Mouse (Mus musculus) hematopoietic stem cell, adult 5-6 weeks (primary cell): ENCODE measurements around the gene Lgr4. TPM values are rescaled to one million over a fixed set of nuclear protein-coding genes. Genes with fewer than 3 reads are reported as not detected.

Source experiments
- ATAC-seq, 2 experiments: fragments of 125-278 bp in 1 of 2; replicated peaks in 1 of 2; 2 replicates each; pipeline ENCODE4 v1.8.0; 2016 to 2017; ENCODE audit warnings: inconsistent platforms in 2 of 2, mild to moderate bottlenecking in 2 of 2, moderate number of reproducible peaks in 2 of 2, low read depth in 1 of 2, moderate TSS enrichment in 1 of 2; ENCODE audit not compliant: low FRiP score in 2 of 2, poor library complexity in 2 of 2, severe bottlenecking in 2 of 2, insufficient read depth in 1 of 2, low TSS enrichment in 1 of 2
- total RNA-seq: library from RNA; stranded (forward); fragments of 172-1452, 232-1000 nt; gene quantifications from 2 replicates; pipeline ENCODE4 v1.2.3, GENCODE M21; 2017

The Lgr4 gene
- total RNA-seq, 1 experiment from 2014 or later, result 0.74 TPM

DNA sequence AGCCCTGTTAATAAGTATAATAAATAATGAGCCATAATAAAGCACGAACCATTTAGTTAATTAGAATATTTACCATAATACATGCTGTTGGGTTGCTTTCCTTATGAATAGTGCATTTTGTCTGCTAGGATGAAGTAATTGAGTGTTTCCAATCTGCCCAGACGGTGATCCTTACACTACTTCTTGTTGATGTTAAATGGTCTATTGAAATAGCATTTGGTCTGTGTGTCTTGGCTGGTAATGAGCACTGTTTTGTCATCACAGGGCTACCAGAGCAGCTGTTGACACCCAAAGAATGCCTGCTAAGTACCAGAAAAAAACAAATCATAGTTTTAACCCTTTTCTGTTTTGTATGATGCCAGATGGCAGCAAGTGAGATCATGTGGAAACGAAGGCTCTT lies 42.8 kb downstream of the Lgr4 start:
- no peak for ATAC-seq

DNA sequence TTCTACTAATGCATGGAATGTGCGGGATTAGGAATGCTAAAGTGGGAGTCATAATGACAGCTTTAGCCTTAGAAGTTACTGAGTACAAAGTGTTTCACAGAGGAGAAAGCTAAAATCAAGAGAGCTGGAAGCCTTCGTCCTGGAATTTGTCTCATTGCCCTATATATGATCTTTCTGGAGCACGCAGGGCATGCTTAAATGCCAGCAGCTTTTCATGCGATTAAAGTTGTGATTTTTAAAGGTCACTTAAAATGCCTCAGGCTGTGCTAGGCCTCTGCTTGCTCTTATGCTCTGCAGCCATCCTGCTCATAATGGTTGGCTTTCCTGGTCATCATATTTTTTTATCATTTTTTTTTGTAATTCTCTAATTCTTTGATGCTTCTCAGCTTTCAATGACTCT lies 43.7 kb downstream of the Lgr4 start:
- ATAC-seq, result no peak

- ATAC-seq, result no peak
Measured at GRCm38 (mm10) chr2:109963591-109964258, 46.3 kb downstream of the Lgr4 start.

GRCm38 (mm10) chr2:109965753-109966420 lies 48.4 kb downstream of the Lgr4 start:
- no peak for ATAC-seq

GRCm38 (mm10) chr2:109966863-109967262 lies 49.4 kb downstream of the Lgr4 start:
- ATAC-seq, result no peak

GRCm38 (mm10) chr2:109969381-109969780 lies 51.9 kb downstream of the Lgr4 start:
- ATAC-seq, result no peak

- no peak for ATAC-seq
Measured at GRCm38 (mm10) chr2:109969926-109970532, 52.6 kb downstream of the Lgr4 start.

GRCm38 (mm10) chr2:109970744-109971410 lies 53.4 kb downstream of the Lgr4 start:
- ATAC-seq, result no peak

- no peak for ATAC-seq
Measured at GRCm38 (mm10) chr2:109972310-109972709, 54.9 kb downstream of the Lgr4 start.

- ATAC-seq, result no peak
Measured at GRCm38 (mm10) chr2:109972922-109973321, 55.5 kb downstream of the Lgr4 start.

- ATAC-seq, result no peak
Measured at GRCm38 (mm10) chr2:109974807-109975206, 57.4 kb downstream of the Lgr4 start.

DNA sequence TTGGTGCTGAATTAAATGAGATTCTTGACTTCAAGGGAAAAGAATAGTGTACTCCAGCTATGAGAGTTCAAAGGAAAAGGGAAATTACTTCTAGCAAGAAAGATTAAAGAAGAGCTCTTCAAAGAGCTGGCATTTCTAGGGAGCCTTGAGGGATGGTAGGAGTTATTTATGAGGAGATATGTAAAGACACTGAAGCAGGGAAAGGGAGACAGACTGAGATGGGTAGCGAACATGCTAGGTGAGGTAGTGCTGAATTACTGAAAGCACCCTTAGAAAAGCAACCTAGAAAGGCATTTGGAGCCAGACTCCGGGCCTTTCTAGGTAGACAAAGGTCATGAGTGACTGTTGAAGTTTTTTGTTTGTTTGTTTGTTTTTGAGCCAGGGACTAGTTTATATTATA lies 58.7 kb downstream of the Lgr4 start:
- no peak for ATAC-seq

- no peak for ATAC-seq
Measured at GRCm38 (mm10) chr2:109977322-109977721, 59.9 kb downstream of the Lgr4 start.

DNA sequence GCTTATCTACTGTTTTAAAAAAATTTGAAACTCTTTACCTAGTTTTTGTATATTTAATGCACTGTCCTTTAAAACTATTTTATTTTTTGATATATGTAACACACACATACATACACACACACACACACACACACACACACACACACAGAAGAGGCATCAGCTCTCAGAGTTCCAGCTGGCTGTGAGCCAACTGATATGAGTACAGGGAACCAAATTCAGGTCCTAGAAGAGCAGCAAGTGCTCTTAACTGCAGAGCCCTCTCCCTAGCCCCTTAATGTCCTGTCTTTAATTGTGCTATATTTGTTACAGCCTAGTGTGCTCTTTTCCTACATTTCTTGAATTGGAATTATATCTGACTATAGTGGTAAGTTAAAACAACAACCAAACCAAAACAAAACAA lies 61.8 kb downstream of the Lgr4 start:
- no peak; a peak in 1 of 4 replicates for ATAC-seq

DNA sequence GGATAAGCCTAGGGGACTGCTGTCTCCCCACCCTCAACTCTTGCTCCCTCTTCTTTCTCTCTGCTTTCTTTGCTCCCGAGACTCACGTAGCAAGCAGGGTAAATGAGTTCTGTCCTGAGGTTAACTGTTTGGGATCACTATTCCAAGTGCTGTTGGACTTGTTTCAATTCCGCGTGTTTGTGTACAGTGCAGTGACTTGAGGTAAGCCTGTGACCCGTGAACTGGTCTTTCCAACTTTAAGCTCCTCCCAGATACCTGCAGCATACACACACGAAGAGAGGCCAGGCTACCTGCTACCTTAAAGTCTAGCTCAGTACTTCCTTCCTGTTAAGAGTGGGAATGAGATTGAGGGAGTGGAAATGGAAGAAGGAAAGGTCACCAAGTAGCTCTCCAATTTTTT lies 66.0 kb downstream of the Lgr4 start:
- ATAC-seq, result no peak

- ATAC-seq, result no peak
Measured at GRCm38 (mm10) chr2:109984930-109985329, 67.5 kb downstream of the Lgr4 start.

GRCm38 (mm10) chr2:109985560-109985959 lies 68.1 kb downstream of the Lgr4 start:
- ATAC-seq, result no peak
